Mouse (Mus musculus) midbrain, embryonic 10.5 days (tissue): ENCODE measurements around the gene Ano1. TPM values are rescaled to one million over a fixed set of nuclear protein-coding genes. Genes with fewer than 3 reads are reported as not detected.

ENCODE experiments used
- DNase-seq: peaks from one replicate; pipeline ENCODE4 v3.0.0-alpha.2; 2017; ENCODE audit warnings: low spot score
- H3K27ac ChIP-seq: fragments of 300-500 bp; sonication (generic); replicated peaks from 2 replicates; pipeline ENCODE4 v1.5.1; 2016; ENCODE audit warnings: mild to moderate bottlenecking
- H3K27me3 ChIP-seq: fragments of 300-500 bp; sonication (generic); 2 replicates; pipeline ENCODE4 v1.6.1; 2016; ENCODE audit warnings: low read depth, mild to moderate bottlenecking; ENCODE audit not compliant: poor library complexity, severe bottlenecking
- H3K36me3 ChIP-seq: fragments of 300-500 bp; sonication (generic); 2 replicates; pipeline ENCODE4 v1.6.1; 2016; ENCODE audit warnings: mild to moderate bottlenecking, moderate library complexity
- H3K4me1 ChIP-seq: fragments of 300-500 bp; sonication (generic); 2 replicates; pipeline ENCODE4 v1.6.1; 2016
- H3K4me3 ChIP-seq: fragments of 300-500 bp; sonication (generic); 2 replicates; pipeline ENCODE4 v1.5.1; 2016; ENCODE audit warnings: mild to moderate bottlenecking, moderate library complexity
- H3K9me3 ChIP-seq: fragments of 300-500 bp; sonication (generic); replicated peaks from 2 replicates; pipeline ENCODE4 v1.6.1; 2016; ENCODE audit warnings: mild to moderate bottlenecking
- WGBS: fragments of 180-500 bp; shearing (Covaris S2); methylation state at CpG from one replicate; pipeline ENCODE4 v1.1.7; 2016; 5-methylcytosine and 5-hydroxymethylcytosine counted together
- polyA plus RNA-seq: library from polyadenylated mRNA; unstranded; fragments of >200 nt; fragmentation: Nextera tagmentation; extraction: Ambion mirVana; gene quantifications from 2 replicates; pipeline ENCODE4 v1.2.1, GENCODE M21; 2016

The Ano1 gene
- polyA plus RNA-seq, 1 experiment from 2014 or later, result 29.4 TPM

- peaks cover 12% of the 10 kb centered on the region for H3K27me3 ChIP-seq
- H3K4me1 ChIP-seq, result peaks cover 56% of the 10 kb centered on the region
- 77% methylated on average over 16 of the region's 16 CpGs for WGBS
- no peak for DNase-seq
- no peak overlapping the region for H3K4me3 ChIP-seq
- H3K27ac ChIP-seq, result peak overlapping the region; percentile 77
- H3K9me3 ChIP-seq, result no peaks in the 10 kb centered on the region
- H3K36me3 ChIP-seq, result no peaks in the 10 kb centered on the region
These were observed 10.9 kb upstream of the Ano1 start for GRCm38 (mm10) chr7:144762496-144763235.

DNA sequence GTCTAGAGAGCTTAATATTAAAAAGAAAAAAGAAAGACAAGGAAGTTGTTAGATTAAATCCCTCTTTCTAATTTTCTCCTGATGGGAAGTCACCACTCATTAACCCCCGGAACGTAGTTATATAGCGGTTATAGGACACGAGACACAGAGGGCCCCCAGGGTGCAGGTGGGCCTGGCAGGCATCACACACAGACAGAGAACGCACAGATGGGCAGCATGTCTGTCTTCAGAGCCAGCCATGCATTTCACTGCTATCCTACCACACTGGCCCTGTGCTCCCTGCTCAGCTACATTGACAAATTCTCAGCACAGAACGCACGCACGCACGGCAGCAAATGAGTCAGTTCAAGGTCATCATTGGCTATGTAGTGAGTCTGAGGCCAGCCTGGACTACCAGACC, 8.5 kb upstream of the Ano1 start:
- H3K27me3 ChIP-seq, result peaks cover 12% of the 10 kb centered on the region
- no peaks in the 10 kb centered on the region for H3K9me3 ChIP-seq
- H3K4me1 ChIP-seq, result peaks cover 53% of the 10 kb centered on the region
- H3K27ac ChIP-seq, result peak overlapping the region; percentile 46
- WGBS, result 83% methylated on average over 9 of the region's 9 CpGs
- DNase-seq, result no peak
- H3K4me3 ChIP-seq, result no peak overlapping the region
- H3K36me3 ChIP-seq, result no peaks in the 10 kb centered on the region

DNA sequence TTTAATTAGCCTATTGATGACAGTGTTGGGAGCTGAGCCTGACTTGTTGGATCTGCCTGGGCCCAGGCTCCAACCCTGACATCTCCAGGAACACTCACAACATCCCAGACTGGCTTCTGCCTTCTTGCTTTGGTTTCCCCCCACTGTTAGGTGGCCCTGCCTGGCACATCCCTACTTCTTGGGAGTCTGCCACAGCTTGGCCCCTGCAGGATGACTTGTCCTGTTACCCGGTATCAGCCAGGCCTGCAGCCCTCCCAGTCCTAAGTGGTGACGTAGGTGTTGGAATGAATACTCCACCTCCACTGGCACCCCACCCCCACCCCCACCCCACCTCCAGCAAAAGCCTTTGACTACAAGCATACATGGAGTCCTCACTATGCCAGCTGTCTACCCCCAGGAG, 7.7 kb upstream of the Ano1 start:
- 83% methylated on average over 2 of the region's 2 CpGs for WGBS
- H3K36me3 ChIP-seq, result no peaks in the 10 kb centered on the region
- no peak overlapping the region for H3K4me3 ChIP-seq
- DNase-seq, result no peak
- H3K4me1 ChIP-seq, result peaks cover 50% of the 10 kb centered on the region
- peak overlapping the region; percentile 46 for H3K27ac ChIP-seq
- no peaks in the 10 kb centered on the region for H3K9me3 ChIP-seq
- peaks cover 12% of the 10 kb centered on the region for H3K27me3 ChIP-seq

DNA sequence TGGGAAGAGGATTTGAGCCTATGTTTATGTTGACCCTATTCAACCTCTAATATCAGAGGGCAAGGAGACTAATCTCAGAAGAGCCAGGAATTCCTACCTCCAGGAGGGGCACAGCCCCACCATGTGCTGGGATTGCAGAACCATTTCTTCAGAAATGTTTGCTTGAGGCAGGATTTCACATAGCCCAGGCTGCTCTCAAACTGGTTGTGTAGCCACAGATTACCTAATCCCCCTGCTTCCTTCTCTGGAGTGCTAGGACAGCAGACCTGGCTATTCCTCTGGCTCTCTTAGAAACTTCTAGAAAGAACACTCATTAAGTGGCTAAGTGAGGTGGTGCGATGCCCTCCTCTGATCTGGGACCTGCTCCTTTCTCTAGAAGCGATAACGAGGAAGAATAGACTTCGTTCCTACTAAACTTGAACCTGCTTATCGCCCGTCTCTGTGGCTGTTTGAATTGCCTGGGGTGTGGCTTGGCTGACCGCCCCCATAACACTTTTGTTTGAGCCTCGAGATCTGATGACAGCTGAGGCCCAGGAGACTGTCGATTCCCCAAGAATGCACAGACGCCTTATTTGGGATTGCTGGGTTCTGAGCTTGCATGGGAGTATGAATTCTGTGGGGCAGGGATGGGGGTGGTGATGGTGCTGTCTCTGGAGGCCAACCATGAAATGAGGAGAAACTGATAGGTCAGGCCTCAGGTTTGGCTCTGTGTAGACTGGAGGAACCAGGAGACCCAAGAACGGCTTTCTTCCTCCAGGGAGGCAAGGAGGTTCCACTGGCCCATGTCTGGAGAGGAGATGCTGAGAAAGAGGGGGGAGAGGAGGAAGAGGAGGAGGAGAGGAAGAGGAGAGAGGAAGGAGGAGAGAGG, 4.0 kb upstream of the Ano1 start:
- WGBS, result 91% methylated on average over 11 of the region's 11 CpGs
- Histone ChIP-seq H3K9me3 (no peaks in the 10 kb centered on the region), H3K27me3 (no peaks in the 10 kb centered on the region), H3K4me3 (no peak overlapping the region), H3K36me3 (no peaks in the 10 kb centered on the region), H3K27ac (peak overlapping the region; percentile 24; the same call in 1 of the 2 replicates), H3K4me1 (peaks cover 22% of the 10 kb centered on the region)
- no peak for DNase-seq

- Histone ChIP-seq H3K27me3 (no peaks in the 10 kb centered on the region), H3K4me3 (no peak overlapping the region), H3K36me3 (no peaks in the 10 kb centered on the region), H3K27ac (no peak overlapping the region), H3K9me3 (no peaks in the 10 kb centered on the region), H3K4me1 (peaks cover 14% of the 10 kb centered on the region)
- no peak for DNase-seq
- 89% methylated on average over 2 of the region's 2 CpGs for WGBS
These were observed 2.9 kb upstream of the Ano1 start for GRCm38 (mm10) chr7:144754722-144755121.

DNA sequence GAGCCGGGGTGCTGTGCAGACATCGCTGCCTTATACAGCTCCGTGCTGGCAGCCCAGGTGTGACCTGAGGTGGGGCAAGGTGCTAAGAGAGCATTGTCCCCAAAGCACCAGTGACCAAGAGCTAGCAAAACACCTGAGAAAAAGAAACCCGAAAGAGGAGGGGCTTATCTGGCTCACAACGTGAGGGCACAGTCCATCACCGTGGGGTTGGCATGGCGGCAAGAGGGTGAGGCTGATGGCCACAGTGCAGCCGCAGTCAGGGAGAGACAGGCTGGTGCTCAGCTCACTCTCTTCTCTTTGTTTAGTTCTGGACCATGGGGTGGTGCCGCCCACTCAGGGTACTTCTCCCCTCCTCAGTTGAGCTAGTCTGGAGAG, 1.9 kb upstream of the Ano1 start:
- peak overlapping the region; percentile 49 for H3K27ac ChIP-seq
- no peak for DNase-seq
- no peaks in the 10 kb centered on the region for H3K27me3 ChIP-seq
- no peak overlapping the region for H3K4me3 ChIP-seq
- H3K36me3 ChIP-seq, result no peaks in the 10 kb centered on the region
- WGBS, result 90% methylated on average over 9 of the region's 9 CpGs
- no peaks in the 10 kb centered on the region for H3K9me3 ChIP-seq
- 0 out of 2 replicates have a peak, but pooled peaks cover 8% of the 10 kb centered on the region for H3K4me1 ChIP-seq

DNA sequence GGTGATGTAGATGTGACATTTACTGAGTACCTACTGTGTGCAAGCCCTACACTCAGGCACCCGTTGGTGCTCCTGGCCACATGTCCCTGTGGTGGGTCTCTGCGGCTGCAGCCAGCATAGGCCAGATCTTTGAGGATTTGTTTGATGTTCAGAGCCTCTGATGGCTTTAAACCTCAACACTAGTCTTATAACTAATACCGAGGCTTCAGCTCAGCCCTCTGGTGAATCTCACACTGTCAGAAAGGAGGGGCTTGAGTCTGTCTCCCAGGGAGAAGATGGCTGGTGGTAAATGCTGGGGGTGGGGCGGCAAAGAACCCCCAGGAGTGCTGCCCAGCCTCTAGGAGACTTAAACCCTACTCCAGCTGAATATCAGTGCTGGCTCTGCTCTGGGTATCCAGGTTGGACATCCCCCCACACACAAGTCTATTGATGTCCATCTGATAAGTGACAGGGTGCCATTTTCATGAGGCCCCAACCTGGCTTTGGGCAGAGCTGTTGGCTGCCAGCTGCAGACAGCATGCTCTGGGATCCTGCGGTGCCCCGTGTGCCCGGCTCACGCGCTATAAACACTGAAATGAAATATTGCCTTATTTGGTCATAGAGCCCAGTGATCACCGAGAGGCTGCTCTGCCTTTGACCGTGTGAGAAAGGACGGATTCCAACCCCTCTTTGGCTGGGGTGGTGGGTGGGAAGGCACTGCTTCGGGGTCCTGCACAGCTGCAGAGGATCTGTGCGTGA, 1.3 kb upstream of the Ano1 start:
- Histone ChIP-seq H3K27ac (peak overlapping the region; percentile 49), H3K9me3 (no peaks in the 10 kb centered on the region), H3K4me1 (0 out of 2 replicates have a peak, but pooled peaks cover 8% of the 10 kb centered on the region), H3K27me3 (no peaks in the 10 kb centered on the region), H3K36me3 (no peaks in the 10 kb centered on the region), H3K4me3 (no peak overlapping the region)
- DNase-seq, result no peak
- 86% methylated on average over 14 of the region's 14 CpGs for WGBS

DNA sequence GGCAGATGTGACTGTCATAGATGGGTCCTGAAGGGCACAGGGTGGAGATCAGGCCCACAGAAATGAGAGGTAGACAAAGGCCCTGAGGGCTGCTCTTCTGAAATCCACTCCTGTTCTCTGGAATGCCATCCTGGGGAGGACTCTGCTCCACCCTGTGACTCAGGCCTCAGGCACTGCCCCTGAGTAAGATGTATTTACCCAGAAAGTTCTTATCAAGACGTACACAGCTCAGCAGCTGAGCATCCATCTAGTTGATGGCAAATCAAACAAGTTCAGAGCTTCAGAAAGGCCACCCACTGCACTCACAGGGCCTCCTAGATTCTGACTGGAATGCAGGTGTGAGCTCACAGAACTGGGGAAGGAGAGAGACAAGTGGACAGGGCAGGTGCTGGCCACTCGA, 4.0 kb downstream of the Ano1 start:
- Histone ChIP-seq H3K36me3 (no peaks in the 10 kb centered on the region), H3K4me3 (no peak overlapping the region), H3K4me1 (peaks cover 10% of the 10 kb centered on the region; the same call in 1 of the 2 replicates), H3K27me3 (no peaks in the 10 kb centered on the region), H3K27ac (0 out of 2 replicates have a peak overlapping the region, but pooled peaks have one; percentile 43), H3K9me3 (no peaks in the 10 kb centered on the region)
- no peak for DNase-seq
- 74% methylated on average over 2 of the region's 2 CpGs for WGBS

DNA sequence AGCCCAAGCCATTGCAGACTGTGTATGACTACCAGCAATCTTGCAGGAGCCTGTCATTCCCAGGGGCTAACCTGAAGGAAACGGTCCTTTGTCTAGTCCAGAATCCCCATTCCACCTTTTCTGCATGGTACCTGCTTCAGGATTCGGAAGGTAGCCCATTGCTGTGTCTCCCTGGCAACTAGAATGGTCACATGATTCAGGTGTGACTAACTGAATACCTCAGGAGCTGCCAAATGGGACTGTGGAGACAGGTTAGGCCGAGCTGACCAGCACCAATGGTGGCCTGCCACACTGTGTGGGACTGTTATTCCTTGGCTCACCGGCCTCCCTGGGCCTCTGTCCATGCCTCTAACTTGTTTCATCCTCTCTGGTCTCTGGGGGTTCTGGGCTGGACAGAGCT, 5.3 kb downstream of the Ano1 start:
- 0 out of 2 replicates have a peak overlapping the region, but pooled peaks have one; percentile 29 for H3K27ac ChIP-seq
- H3K36me3 ChIP-seq, result no peaks in the 10 kb centered on the region
- WGBS, result 83% methylated on average over 4 of the region's 4 CpGs
- no peaks in the 10 kb centered on the region for H3K27me3 ChIP-seq
- no peak overlapping the region for H3K4me3 ChIP-seq
- H3K4me1 ChIP-seq, result peaks cover 13% of the 10 kb centered on the region
- no peaks in the 10 kb centered on the region for H3K9me3 ChIP-seq
- no peak for DNase-seq

GRCm38 (mm10) chr7:144743874-144744273, 7.9 kb downstream of the Ano1 start:
- Histone ChIP-seq H3K4me3 (no peak overlapping the region), H3K27me3 (peaks cover 17% of the 10 kb centered on the region), H3K4me1 (peaks cover 36% of the 10 kb centered on the region), H3K9me3 (no peaks in the 10 kb centered on the region), H3K36me3 (no peaks in the 10 kb centered on the region), H3K27ac (peak overlapping the region; percentile 50; the same call in 1 of the 2 replicates)
- 84% methylated on average over 5 of the region's 5 CpGs for WGBS
- DNase-seq, result no peak

DNA sequence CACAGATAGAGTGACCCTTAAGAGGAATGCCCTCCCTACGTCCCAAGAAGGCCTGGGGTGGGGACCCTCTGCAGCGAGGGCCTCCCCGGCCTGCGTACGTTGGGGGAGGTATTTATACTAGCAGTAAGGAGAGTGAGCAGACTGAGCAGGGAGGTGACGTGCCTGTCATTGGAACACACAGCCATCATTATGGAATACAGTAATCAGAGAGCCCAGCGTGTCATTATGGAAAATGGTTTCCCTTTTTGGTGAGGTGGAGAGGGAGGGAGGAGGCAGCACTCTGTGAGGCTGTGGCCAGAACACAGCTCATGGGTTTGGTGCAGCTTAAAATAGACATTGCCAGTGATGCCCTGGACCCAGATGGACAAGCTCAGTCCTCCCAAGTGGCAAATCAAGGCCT, 11.1 kb downstream of the Ano1 start:
- H3K27ac ChIP-seq, result peak overlapping the region; percentile 61
- 74% methylated on average over 7 of the region's 7 CpGs for WGBS
- peaks cover 8% of the 10 kb centered on the region; the same call in 1 of the 2 replicates for H3K36me3 ChIP-seq
- H3K27me3 ChIP-seq, result peaks cover 47% of the 10 kb centered on the region
- DNase-seq, result no peak
- peaks cover 68% of the 10 kb centered on the region for H3K4me1 ChIP-seq
- no peaks in the 10 kb centered on the region for H3K9me3 ChIP-seq
- no peak overlapping the region for H3K4me3 ChIP-seq

GRCm38 (mm10) chr7:144739810-144740209, 12.0 kb downstream of the Ano1 start:
- H3K36me3 ChIP-seq, result peaks cover 17% of the 10 kb centered on the region
- peaks cover 47% of the 10 kb centered on the region for H3K27me3 ChIP-seq
- H3K4me1 ChIP-seq, result peaks cover 67% of the 10 kb centered on the region
- no peak for DNase-seq
- WGBS, result 64% methylated on average over 3 of the region's 3 CpGs
- peak overlapping the region; percentile 91 for H3K27ac ChIP-seq
- H3K4me3 ChIP-seq, result no peak overlapping the region
- no peaks in the 10 kb centered on the region; the same call in 1 of the 2 replicates for H3K9me3 ChIP-seq
